Mouse (Mus musculus) macrophage (primary cell): Measurements from ENCODE around the gene Zbtb42. TPM values are rescaled to one million over a fixed set of nuclear protein-coding genes. Genes with fewer than 3 reads are reported as not detected.

Experiments used
- H3K27ac ChIP-seq: fragments of 350-480 bp; formaldehyde crosslinking; 2 replicates; pipeline ENCODE4 v1.9.0; 2021
- H3K36me3 ChIP-seq: fragments of 350-480 bp; formaldehyde crosslinking; 2 replicates; pipeline ENCODE4 v1.9.0; 2021; ENCODE audit errors: inconsistent target
- H3K4me3 ChIP-seq: fragments of 350-480 bp; formaldehyde crosslinking; 2 replicates; pipeline ENCODE4 v1.9.0; 2021; ENCODE audit errors: inconsistent target
- H3K79me2 ChIP-seq: fragments of 350-480 bp; formaldehyde crosslinking; 2 replicates; pipeline ENCODE4 v1.9.0; 2021; ENCODE audit errors: inconsistent target
- WGBS: methylation state at CpG from one replicate; pipeline ENCODE4 v1.1.7; 2026; ENCODE audit warnings: inconsistent platforms; ENCODE audit not compliant: missing documents; 5-methylcytosine and 5-hydroxymethylcytosine counted together
- polyA plus RNA-seq: library from polyadenylated mRNA; stranded (reverse); fragments of 250-400 nt; gene quantifications from 3 replicates; pipeline ENCODE4 v1.2.4, GENCODE M21; 2018; ENCODE audit warnings: inconsistent platforms
- total RNA-seq, 78 experiments: library from RNA; depleted of rRNA; stranded (reverse); fragments of 250-400 nt; gene quantifications; 1 replicate in 9 of 78; 2 replicates in 24 of 78; 3 replicates in 43 of 78; 4 replicates in 2 of 78; pipeline ENCODE4 v1.2.4; 2018; ENCODE audit warnings: inconsistent platforms in 56 of 78

Zbtb42 gene
- total RNA-seq (2018; cell fraction: chromatin; rRNA removed): 1 to 10 TPM in 19 of 26 experiments, under 1 TPM in 6, not detected in 1; 0.33 to 9.8 (median 1.9) TPM
- total RNA-seq (2018; cell fraction: cytosol; rRNA removed): 10 to 100 TPM in 1 of 26 experiments, 1 to 10 TPM in 25; 1.1 to 13.8 (median 3.6) TPM
- total RNA-seq (2018; cell fraction: nucleus; rRNA removed): 10 to 100 TPM in 2 of 26 experiments, 1 to 10 TPM in 24; 1.0 to 13.1 (median 3.1) TPM
- 3.2 to 4.7 TPM (median 3.5 TPM) in 3 replicates for polyA plus RNA-seq

- WGBS: 1% methylated on average over 59 of the region's 60 CpGs
- no peak within 1 kb of the TSS for H3K27ac ChIP-seq
Measured at GRCm38 (mm10) chr12:112678555-112679026, at the start of gene Zbtb42. Zbtb42 (plus strand) TSS chr12:112678828.

GRCm38 (mm10) chr12:112628928-112629721 lies 49.5 kb upstream of the Zbtb42 start:
- WGBS: under 1% methylated on average over 19 of the region's 19 CpGs
- H3K36me3 ChIP-seq: no peaks in the 10 kb centered on the region
- H3K4me3 ChIP-seq: peak overlapping the region; percentile 3; the same call in 1 of the 2 replicates
- peak overlapping the region; percentile 98 for H3K27ac ChIP-seq
- no peaks in the 10 kb centered on the region for H3K79me2 ChIP-seq

More at GRCm38 (mm10) chr12:112678555-112679026, at the start of gene Zbtb42:
- Histone ChIP-seq H3K4me3 (peak within 1 kb of the TSS; percentile 22; the same call in 1 of the 2 replicates), H3K36me3 (no peaks in the 10 kb centered on the region), H3K79me2 (no peaks in the 10 kb centered on the region)

GRCm38 (mm10) chr12:112630029-112630428 lies 48.6 kb upstream of the Zbtb42 start:
- Histone ChIP-seq H3K79me2 (no peaks in the 10 kb centered on the region), H3K4me3 (no peak overlapping the region), H3K27ac (peak overlapping the region; percentile 98), H3K36me3 (no peaks in the 10 kb centered on the region)
- 78% methylated on average over 7 of the region's 12 CpGs for WGBS

- H3K27ac ChIP-seq: peak overlapping the region; percentile 98
- H3K4me3 ChIP-seq: no peak overlapping the region
- H3K36me3 ChIP-seq: no peaks in the 10 kb centered on the region
- WGBS: 95% methylated on average over 5 of the region's 5 CpGs
- no peaks in the 10 kb centered on the region for H3K79me2 ChIP-seq
Measured at GRCm38 (mm10) chr12:112630796-112631195, 47.8 kb upstream of the Zbtb42 start.

- 7% methylated on average over 1 of the region's 1 CpGs for WGBS
- H3K79me2 ChIP-seq: no peaks in the 10 kb centered on the region
- no peak overlapping the region for H3K4me3 ChIP-seq
- no peaks in the 10 kb centered on the region for H3K36me3 ChIP-seq
- H3K27ac ChIP-seq: peak overlapping the region; percentile 98
Measured at GRCm38 (mm10) chr12:112631472-112631871, 47.2 kb upstream of the Zbtb42 start.

GRCm38 (mm10) chr12:112632084-112632777 lies 46.4 kb upstream of the Zbtb42 start:
- H3K27ac ChIP-seq: peak overlapping the region; percentile 98
- H3K4me3 ChIP-seq: peak overlapping the region; percentile 24; the same call in 1 of the 2 replicates
- 83% methylated on average over 11 of the region's 11 CpGs for WGBS
- no peaks in the 10 kb centered on the region for H3K36me3 ChIP-seq
- no peaks in the 10 kb centered on the region for H3K79me2 ChIP-seq

- Histone ChIP-seq H3K79me2 (no peaks in the 10 kb centered on the region), H3K4me3 (peak overlapping the region; percentile 24; the same call in 1 of the 2 replicates), H3K36me3 (no peaks in the 10 kb centered on the region), H3K27ac (peak overlapping the region; percentile 98)
- WGBS: 18% methylated on average over 5 of the region's 5 CpGs
Measured at GRCm38 (mm10) chr12:112632907-112633306, 45.7 kb upstream of the Zbtb42 start.

GRCm38 (mm10) chr12:112633686-112634085 lies 44.9 kb upstream of the Zbtb42 start:
- Histone ChIP-seq H3K27ac (peak overlapping the region; percentile 98), H3K79me2 (no peaks in the 10 kb centered on the region), H3K36me3 (peaks cover 6% of the 10 kb centered on the region; the same call in 1 of the 2 replicates), H3K4me3 (no peak overlapping the region)
- WGBS: 77% methylated on average over 9 of the region's 9 CpGs

GRCm38 (mm10) chr12:112639526-112639925 lies 39.1 kb upstream of the Zbtb42 start:
- WGBS: 98% methylated on average over 10 of the region's 10 CpGs
- Histone ChIP-seq H3K27ac (no peak overlapping the region), H3K4me3 (no peak overlapping the region), H3K79me2 (no peaks in the 10 kb centered on the region), H3K36me3 (peaks cover 21% of the 10 kb centered on the region; the same call in 1 of the 2 replicates)

- Histone ChIP-seq H3K79me2 (peaks cover 29% of the 10 kb centered on the region), H3K36me3 (peaks cover 21% of the 10 kb centered on the region; the same call in 1 of the 2 replicates), H3K4me3 (no peak overlapping the region), H3K27ac (no peak overlapping the region)
- 96% methylated on average over 6 of the region's 6 CpGs for whole genome bisulfite sequencing
Measured at GRCm38 (mm10) chr12:112643126-112643525, 35.5 kb upstream of the Zbtb42 start.

GRCm38 (mm10) chr12:112644180-112644854 lies 34.3 kb upstream of the Zbtb42 start, which contains the start of gene Siva1:
Siva1 (plus strand) TSS chr12:112644679.
- H3K79me2 ChIP-seq: peaks cover 29% of the 10 kb centered on the region
- under 1% methylated on average over 40 of the region's 46 CpGs for WGBS
- peaks cover 9% of the 10 kb centered on the region; the same call in 1 of the 2 replicates for H3K36me3 ChIP-seq
- peak within 1 kb of the TSS; percentile 74 for H3K4me3 ChIP-seq
- peak within 1 kb of the TSS; percentile 39 for H3K27ac ChIP-seq

GRCm38 (mm10) chr12:112644855-112645506 lies 33.6 kb upstream of the Zbtb42 start:
- WGBS: under 1% methylated on average over 75 of the region's 75 CpGs
- Histone ChIP-seq H3K36me3 (peaks cover 2% of the 10 kb centered on the region; the same call in 1 of the 2 replicates), H3K4me3 (peak overlapping the region; percentile 74), H3K27ac (peak overlapping the region; percentile 39), H3K79me2 (peaks cover 29% of the 10 kb centered on the region)

GRCm38 (mm10) chr12:112646139-112646538 lies 32.5 kb upstream of the Zbtb42 start:
- H3K79me2 ChIP-seq: peaks cover 29% of the 10 kb centered on the region
- 0 out of 2 replicates have a peak, but pooled peaks cover 5% of the 10 kb centered on the region for H3K36me3 ChIP-seq
- no peak overlapping the region for H3K27ac ChIP-seq
- H3K4me3 ChIP-seq: peak overlapping the region; percentile 74; the same call in 1 of the 2 replicates
- 56% methylated on average over 6 of the region's 6 CpGs for WGBS
